Mouse (Mus musculus) kidney, postnatal 14 days (tissue): ENCODE results near the gene Gm45261.

ENCODE experiments used
- DNase-seq: peaks from one replicate; pipeline ENCODE4 v3.0.0; 2022; ENCODE audit warnings: mixed read lengths

Gene Gm45261

DNA sequence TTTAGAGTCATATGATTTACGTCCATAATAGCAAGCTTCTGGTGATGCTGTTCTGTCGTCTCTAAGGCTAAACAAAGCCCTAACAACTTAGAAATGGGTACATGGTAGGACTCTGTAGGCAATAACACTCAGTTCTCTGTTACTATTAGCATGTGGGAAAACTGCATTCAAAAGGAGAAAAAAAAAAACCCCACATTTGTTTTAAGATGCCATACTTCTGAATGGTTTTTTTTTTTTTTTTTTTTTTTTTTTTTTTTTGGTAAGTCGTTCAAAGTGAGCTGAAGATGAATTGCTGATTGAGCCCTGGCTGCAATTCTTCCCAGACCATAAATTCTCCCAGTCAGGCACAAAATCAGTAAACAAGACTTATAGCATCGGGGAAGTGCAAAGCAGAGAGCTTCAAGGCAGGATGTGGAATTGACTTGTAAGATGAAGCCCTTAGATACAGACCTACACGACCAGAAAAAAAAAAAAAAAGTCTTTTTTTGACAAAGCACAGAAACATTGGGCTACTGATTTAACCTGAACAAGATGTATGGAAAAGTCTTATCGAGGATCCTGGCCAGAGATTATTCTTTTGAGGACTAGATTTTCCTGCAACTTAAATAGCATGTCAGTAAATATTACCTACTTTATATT is 51.7 kb downstream of the Gm45261 start:
- no peak for DNase-seq

DNA sequence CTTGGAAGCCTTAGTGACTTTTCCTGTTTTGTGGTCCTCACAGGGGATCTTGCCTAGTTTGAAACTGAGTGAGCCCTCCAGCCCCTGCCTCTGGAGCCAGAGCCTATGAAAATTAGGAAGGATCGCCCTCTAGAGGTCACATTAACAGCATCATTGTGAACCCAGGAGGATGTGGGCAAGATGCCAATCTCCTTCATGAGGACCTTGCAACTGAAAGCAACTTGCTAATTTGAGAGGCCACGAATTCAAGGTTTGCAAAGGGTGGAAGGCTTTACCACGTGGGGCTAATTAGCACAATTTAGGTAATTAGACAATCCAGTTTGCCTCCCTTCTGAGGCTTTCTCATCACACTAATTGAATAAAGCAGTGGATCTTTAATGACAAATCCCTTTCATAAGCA is 52.7 kb downstream of the Gm45261 start:
- peak; percentile 81 for DNase-seq

DNA sequence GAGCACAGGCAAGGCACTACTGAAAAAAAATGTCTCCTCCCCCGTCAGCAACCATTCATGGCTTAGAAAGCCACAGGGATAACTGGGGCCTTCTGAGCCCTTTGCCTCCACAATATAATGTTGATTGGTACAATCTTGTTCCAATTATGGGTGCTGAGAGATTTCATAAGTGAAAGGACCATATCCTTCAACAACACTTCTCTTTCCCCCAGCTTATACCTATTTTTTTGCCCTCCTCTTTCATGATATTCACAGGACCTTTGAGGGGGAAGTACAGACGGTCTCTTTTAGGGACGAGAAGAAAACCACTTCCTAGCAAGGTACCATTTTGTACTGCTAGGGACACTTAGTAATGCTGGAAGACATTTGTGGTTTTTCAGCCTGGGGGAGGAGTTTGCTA is 57.1 kb downstream of the Gm45261 start:
- no peak for DNase-seq

DNA sequence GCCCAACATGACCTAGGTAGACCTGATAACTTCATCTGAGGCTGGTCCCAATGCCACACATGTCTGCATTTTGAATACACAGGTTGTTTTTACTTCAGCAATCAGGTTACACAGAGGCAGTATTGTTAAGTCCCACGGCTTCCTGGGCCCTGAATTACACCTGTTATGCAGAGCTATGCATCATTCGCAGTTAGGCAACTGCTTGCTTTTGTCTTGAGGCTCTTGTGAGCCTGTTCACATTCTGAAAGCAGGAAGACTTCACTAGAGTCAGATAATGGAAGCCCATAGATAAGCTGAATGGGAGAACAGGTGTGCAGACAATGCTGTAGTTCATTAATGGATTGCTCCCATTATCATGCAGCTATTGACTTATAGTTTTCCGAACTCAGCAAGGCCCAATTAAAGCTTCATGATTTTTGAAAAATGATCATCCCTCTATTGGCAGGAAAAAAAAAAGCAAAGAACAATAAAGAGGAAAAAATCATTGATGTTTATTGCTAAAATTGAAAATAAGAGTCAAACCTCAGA is 57.8 kb downstream of the Gm45261 start:
- no peak for DNase-seq

DNA sequence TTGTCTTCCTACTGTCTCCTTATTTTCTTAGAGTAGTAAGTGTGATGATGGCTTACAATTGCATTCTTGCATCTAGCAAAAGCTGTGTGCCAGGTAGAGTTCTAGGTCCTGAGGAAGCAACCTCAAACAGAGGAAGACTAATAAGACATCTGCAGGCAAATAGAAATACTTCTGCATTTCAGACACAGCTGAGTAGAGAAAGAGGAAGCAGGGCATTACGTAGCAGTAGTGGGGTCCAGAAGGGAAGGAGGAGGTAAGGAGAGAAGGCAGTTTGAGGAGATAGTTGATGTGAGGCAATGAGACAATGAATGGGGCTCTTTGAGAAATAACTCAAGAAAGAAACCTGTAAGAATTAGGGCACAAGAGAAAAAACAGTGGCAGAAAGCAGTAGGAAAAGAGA is 59.3 kb downstream of the Gm45261 start:
- no peak for DNase-seq
